Mouse (Mus musculus): Measurements from ENCODE around the gene Rhox4f. TPM values are rescaled to one million over a fixed set of nuclear protein-coding genes. Genes with fewer than 3 reads are reported as not detected.
"Not testable (repeated sequence)": the region's sequence is repeated elsewhere in the genome, so short reads cannot be mapped to it uniquely, and the experiment has no call there.

The Rhox4f gene
- total RNA-seq (2014; rRNA removed) (not detected in 2 replicates), polyA plus RNA-seq (2015; fragmentation: Nextera tagmentation; extraction: Ambion mirVana) (not detected in 2 replicates)

DNA sequence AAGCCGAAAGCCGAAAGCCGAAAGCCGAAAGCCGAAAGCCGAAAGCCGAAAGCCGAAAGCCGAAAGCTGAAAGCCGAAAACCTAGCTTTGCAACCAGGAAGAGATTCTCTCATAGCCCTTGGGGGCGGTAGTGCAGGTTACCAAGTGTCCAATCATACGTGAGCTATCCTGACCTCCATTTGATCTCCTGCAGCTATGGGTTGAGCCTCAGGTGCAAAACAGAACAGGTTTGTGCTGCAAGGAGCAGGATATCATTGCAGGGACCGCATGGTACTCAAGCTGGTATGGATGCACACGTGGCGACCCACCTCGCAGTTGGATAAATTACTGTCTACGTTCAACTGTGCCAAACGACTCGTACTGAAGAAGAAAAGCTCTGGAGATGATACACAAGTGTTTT is at the start of gene Rhox4f:
TSS of gene Rhox4f (minus strand) at position 101 of the 400 bp plus-strand sequence.
- H3K4me1 ChIP-seq (ENCODE audit: insufficient read depth, low read length); H3K4me2 ChIP-seq (ENCODE audit: low read depth, low read length, poor library complexity, severe bottlenecking); H3K4me3 ChIP-seq (ENCODE audit: low read depth, low read length); DNase-seq (ENCODE audit: low spot score); H3K27me3 ChIP-seq (ENCODE audit: insufficient read depth, low read length); H3K36me3 ChIP-seq (ENCODE audit: insufficient read depth, low read length); H3K9ac ChIP-seq (replicated peaks; ENCODE audit: low read length, poor library complexity, severe bottlenecking); H3K27ac ChIP-seq (ENCODE audit: low read depth, low read length); ATAC-seq (ENCODE audit: low FRiP score); H3K9me3 ChIP-seq (ENCODE audit: low read length): not testable (repeated sequence)
- 95% methylated on average over 15 of the region's 19 CpGs for WGBS

DNA sequence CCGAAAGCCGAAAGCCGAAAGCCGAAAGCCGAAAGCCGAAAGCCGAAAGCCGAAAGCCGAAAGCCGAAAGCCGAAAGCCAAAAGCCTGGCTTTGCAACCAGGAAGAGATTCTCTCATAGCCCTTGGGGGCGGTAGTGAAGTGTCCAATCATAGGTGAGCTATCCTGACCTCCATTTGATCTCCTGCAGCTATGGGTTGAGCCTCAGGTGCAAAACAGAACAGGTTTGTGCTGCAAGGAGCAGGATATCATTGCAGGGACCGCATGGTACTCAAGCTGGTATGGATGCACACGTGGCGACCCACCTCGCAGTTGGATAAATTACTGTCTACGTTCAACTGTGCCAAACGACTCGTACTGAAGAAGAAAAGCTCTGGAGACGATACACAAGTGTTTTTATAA is 43.7 kb upstream of the Rhox4f start, which contains the start of gene Rhox4g:
TSS of gene Rhox4g (minus strand) at position 101 of the 400 bp plus-strand sequence.
- not testable (repeated sequence) for H3K27ac ChIP-seq (ENCODE audit: low read depth, low read length); DNase-seq (ENCODE audit: low spot score); H3K4me3 ChIP-seq (ENCODE audit: low read depth, low read length); H3K27me3 ChIP-seq (ENCODE audit: insufficient read depth, low read length); H3K4me1 ChIP-seq (ENCODE audit: insufficient read depth, low read length); H3K36me3 ChIP-seq (ENCODE audit: insufficient read depth, low read length); H3K4me2 ChIP-seq (ENCODE audit: low read depth, low read length, poor library complexity, severe bottlenecking); H3K9me3 ChIP-seq (ENCODE audit: low read length); H3K9ac ChIP-seq (replicated peaks; ENCODE audit: low read length, poor library complexity, severe bottlenecking); ATAC-seq (ENCODE audit: low FRiP score)
- 91% methylated on average over 15 of the region's 20 CpGs for WGBS

GRCm38 (mm10) chrX:37643370-37643769 is 35.9 kb upstream of the Rhox4f start, which contains the start of gene Rhox2g:
Rhox2g (minus strand) TSS chrX:37643470.
- H3K9me3 ChIP-seq (ENCODE audit: low read length); ATAC-seq (ENCODE audit: low FRiP score); H3K27ac ChIP-seq (ENCODE audit: low read depth, low read length); H3K27me3 ChIP-seq (ENCODE audit: insufficient read depth, low read length); H3K36me3 ChIP-seq (ENCODE audit: insufficient read depth, low read length); H3K9ac ChIP-seq (replicated peaks; ENCODE audit: low read length, poor library complexity, severe bottlenecking); DNase-seq (ENCODE audit: low spot score); H3K4me1 ChIP-seq (ENCODE audit: insufficient read depth, low read length); H3K4me2 ChIP-seq (ENCODE audit: low read depth, low read length, poor library complexity, severe bottlenecking); H3K4me3 ChIP-seq (ENCODE audit: low read depth, low read length): not testable (repeated sequence)
- WGBS, result 90% methylated on average over 6 of the region's 6 CpGs

GRCm38 (mm10) chrX:37628512-37628911 is 21.0 kb upstream of the Rhox4f start, which contains the start of gene Rhox3g:
Rhox3g (minus strand) TSS chrX:37628612.
- not testable (repeated sequence) for ATAC-seq (ENCODE audit: low FRiP score); H3K27ac ChIP-seq (ENCODE audit: low read depth, low read length)
- WGBS, result 88% methylated on average over 2 of the region's 2 CpGs

DNA sequence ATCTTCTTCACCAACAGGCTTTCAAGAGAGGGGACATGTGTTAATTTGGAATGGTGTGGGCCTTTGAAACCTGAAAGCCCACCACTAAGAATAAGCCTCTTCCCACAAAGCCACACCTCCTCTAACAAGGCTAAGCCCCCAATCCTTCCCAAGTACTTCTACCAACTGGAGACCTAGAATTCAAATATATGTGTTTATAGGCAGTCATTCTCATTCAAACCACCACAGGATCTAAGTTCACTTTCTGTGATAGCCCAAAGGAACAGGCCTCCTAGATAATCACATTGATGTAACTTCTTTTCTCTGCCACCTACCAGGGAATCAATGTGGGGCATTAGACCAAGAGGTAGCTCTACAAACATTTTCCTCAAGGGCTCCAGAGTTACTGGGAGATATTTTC is 26.8 kb downstream of the Rhox4f start, which contains the start of gene Rhox3f:
TSS of gene Rhox3f (plus strand) at position 301 of the 400 bp plus-strand sequence.
- H3K9ac ChIP-seq (replicated peaks; ENCODE audit: low read length, poor library complexity, severe bottlenecking); H3K27ac ChIP-seq (ENCODE audit: low read depth, low read length); ATAC-seq (ENCODE audit: low FRiP score); H3K27me3 ChIP-seq (ENCODE audit: insufficient read depth, low read length); DNase-seq (ENCODE audit: low spot score); H3K36me3 ChIP-seq (ENCODE audit: insufficient read depth, low read length); H3K4me2 ChIP-seq (ENCODE audit: low read depth, low read length, poor library complexity, severe bottlenecking); H3K4me3 ChIP-seq (ENCODE audit: low read depth, low read length); H3K4me1 ChIP-seq (ENCODE audit: insufficient read depth, low read length); H3K9me3 ChIP-seq (ENCODE audit: low read length): not testable (repeated sequence)

More at GRCm38 (mm10) chrX:37628512-37628911, 21.0 kb upstream of the Rhox4f start, which contains the start of gene Rhox3g:
- H3K36me3 ChIP-seq (ENCODE audit: insufficient read depth, low read length); H3K9ac ChIP-seq (replicated peaks; ENCODE audit: low read length, poor library complexity, severe bottlenecking); H3K27me3 ChIP-seq (ENCODE audit: insufficient read depth, low read length); H3K4me1 ChIP-seq (ENCODE audit: insufficient read depth, low read length); H3K9me3 ChIP-seq (ENCODE audit: low read length); H3K4me3 ChIP-seq (ENCODE audit: low read depth, low read length); H3K4me2 ChIP-seq (ENCODE audit: low read depth, low read length, poor library complexity, severe bottlenecking); DNase-seq (ENCODE audit: low spot score): not testable (repeated sequence)

- H3K9me3 ChIP-seq (ENCODE audit: low read length); H3K36me3 ChIP-seq (ENCODE audit: insufficient read depth, low read length); H3K27me3 ChIP-seq (ENCODE audit: insufficient read depth, low read length); DNase-seq (ENCODE audit: low spot score); H3K4me3 ChIP-seq (ENCODE audit: low read depth, low read length); H3K9ac ChIP-seq (replicated peaks; ENCODE audit: low read length, poor library complexity, severe bottlenecking); H3K27ac ChIP-seq (ENCODE audit: low read depth, low read length); H3K4me1 ChIP-seq (ENCODE audit: insufficient read depth, low read length); ATAC-seq (ENCODE audit: low FRiP score); H3K4me2 ChIP-seq (ENCODE audit: low read depth, low read length, poor library complexity, severe bottlenecking): not testable (repeated sequence)
- 58% methylated on average over 2 of the region's 2 CpGs for WGBS
Measured at GRCm38 (mm10) chrX:37572638-37573037, 34.9 kb downstream of the Rhox4f start.

DNA sequence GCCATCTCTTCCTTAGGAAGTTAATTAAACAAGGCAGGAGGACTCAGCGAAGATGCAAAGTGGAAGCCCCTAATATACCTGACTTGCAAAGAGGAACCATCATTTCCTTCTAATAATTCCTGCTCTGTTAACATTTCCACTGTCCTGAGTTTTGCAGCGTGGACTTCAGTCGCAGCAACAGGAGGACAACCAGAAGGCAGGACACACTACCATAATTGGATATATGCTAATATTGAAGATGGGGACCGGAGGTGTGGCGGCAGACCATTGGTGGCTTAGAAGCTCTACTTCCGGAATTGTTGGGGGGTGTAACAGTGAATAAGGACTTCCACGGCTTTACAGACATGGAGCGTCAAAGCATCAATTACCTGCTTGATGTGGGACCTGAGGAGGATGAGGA is 36.4 kb downstream of the Rhox4f start, which contains the start of gene Rhox2f:
TSS of gene Rhox2f (plus strand) at position 301 of the 400 bp plus-strand sequence.
- not testable (repeated sequence) for H3K4me2 ChIP-seq (ENCODE audit: low read depth, low read length, poor library complexity, severe bottlenecking); H3K27ac ChIP-seq (ENCODE audit: low read depth, low read length); H3K4me1 ChIP-seq (ENCODE audit: insufficient read depth, low read length); H3K27me3 ChIP-seq (ENCODE audit: insufficient read depth, low read length); H3K9me3 ChIP-seq (ENCODE audit: low read length); H3K9ac ChIP-seq (replicated peaks; ENCODE audit: low read length, poor library complexity, severe bottlenecking); ATAC-seq (ENCODE audit: low FRiP score); H3K4me3 ChIP-seq (ENCODE audit: low read depth, low read length); H3K36me3 ChIP-seq (ENCODE audit: insufficient read depth, low read length); DNase-seq (ENCODE audit: low spot score)
- 92% methylated on average over 6 of the region's 8 CpGs for WGBS

DNA sequence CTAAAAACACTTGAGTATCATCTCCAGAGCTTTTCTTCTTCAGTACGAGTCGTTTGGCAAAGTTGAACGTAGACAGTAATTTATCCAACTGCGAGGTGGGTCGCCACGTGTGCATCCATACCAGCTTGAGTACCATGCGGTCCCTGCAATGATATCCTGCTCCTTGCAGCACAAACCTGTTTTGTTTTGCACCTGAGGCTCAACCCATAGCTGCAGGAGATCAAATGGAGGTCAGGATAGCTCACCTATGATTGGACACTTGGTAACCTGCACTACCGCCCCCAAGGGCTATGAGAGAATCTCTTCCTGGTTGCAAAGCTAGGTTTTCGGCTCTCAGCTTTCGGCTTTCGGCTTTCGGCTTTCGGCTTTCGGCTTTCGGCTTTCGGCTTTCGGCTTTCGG is 50.4 kb downstream of the Rhox4f start, which contains the start of gene Rhox4e:
TSS of gene Rhox4e (plus strand) at position 301 of the 400 bp plus-strand sequence.
- 96% methylated on average over 10 of the region's 18 CpGs for WGBS
- H3K4me2 ChIP-seq (ENCODE audit: low read depth, low read length, poor library complexity, severe bottlenecking); ATAC-seq (ENCODE audit: low FRiP score): not testable (repeated sequence)

More for the DNA sequence above, 50.4 kb downstream of the Rhox4f start, which contains the start of gene Rhox4e:
- H3K9me3 ChIP-seq (ENCODE audit: low read length); H3K27me3 ChIP-seq (ENCODE audit: insufficient read depth, low read length); H3K9ac ChIP-seq (replicated peaks; ENCODE audit: low read length, poor library complexity, severe bottlenecking); DNase-seq (ENCODE audit: low spot score); H3K36me3 ChIP-seq (ENCODE audit: insufficient read depth, low read length); H3K4me1 ChIP-seq (ENCODE audit: insufficient read depth, low read length); H3K27ac ChIP-seq (ENCODE audit: low read depth, low read length); H3K4me3 ChIP-seq (ENCODE audit: low read depth, low read length): not testable (repeated sequence)
